Mouse (Mus musculus) kidney, adult 2 months (tissue): ENCODE measurements around the gene Ezh2. TPM values are rescaled to one million over a fixed set of nuclear protein-coding genes. Genes with fewer than 3 reads are reported as not detected.
A peak's percentile ranks its signal among the peaks of the same experiment; 100 is the strongest.

Experiments
- DNase-seq: peaks from one replicate; pipeline ENCODE4 v3.0.0; 2021
- H3K27ac ChIP-seq: fragments of 200-500 bp; 2 replicates; pipeline ENCODE4 v1.5.1; 2012; ENCODE audit warnings: low read depth, low read length, control low read depth, inconsistent platforms; ENCODE audit not compliant: insufficient read depth
- H3K27me3 ChIP-seq: fragments of 200-500 bp; replicated peaks from 2 replicates; pipeline ENCODE4 v1.6.1; 2012; ENCODE audit warnings: mild to moderate bottlenecking, moderate library complexity, low read length, inconsistent platforms; ENCODE audit not compliant: control insufficient read depth, insufficient read depth
- H3K36me3 ChIP-seq: fragments of 200-500 bp; 2 replicates; pipeline ENCODE4 v1.6.1; 2012; ENCODE audit warnings: mild to moderate bottlenecking, moderate library complexity, low read length, inconsistent platforms; ENCODE audit not compliant: control insufficient read depth, insufficient read depth
- H3K4me1 ChIP-seq: fragments of 200-500 bp; 2 replicates; pipeline ENCODE4 v1.6.1; 2011; ENCODE audit warnings: low read length; ENCODE audit not compliant: control insufficient read depth, insufficient read depth
- H3K4me3 ChIP-seq: fragments of 200-500 bp; 2 replicates; pipeline ENCODE4 v1.5.1; 2011; ENCODE audit warnings: mild to moderate bottlenecking, low read depth, low read length, control low read depth; ENCODE audit not compliant: insufficient read depth
- CTCF ChIP-seq: fragments of 200-500 bp; conservative IDR thresholded peaks from 2 replicates; pipeline ENCODE4 v1.5.1; 2011; ENCODE audit warnings: low read depth, mild to moderate bottlenecking, control low read depth, low read length, moderate library complexity, mixed read lengths; ENCODE audit not compliant: insufficient read depth, insufficient read length
- POLR2A ChIP-seq: fragments of 200-500 bp; IDR thresholded peaks from one replicate; pipeline ENCODE4 v1.6.1; 2011; ENCODE audit warnings: low read depth, low read length, control low read depth
- WGBS: fragments of 180-500 bp; shearing (Covaris S2); methylation state at CpG from one replicate; pipeline ENCODE4 v1.1.7; 2018; 5-methylcytosine and 5-hydroxymethylcytosine counted together
- polyA plus RNA-seq: library from polyadenylated mRNA; depleted of rRNA; stranded (reverse); fragments of >200 nt; gene quantifications from 2 replicates; pipeline ENCODE4 v1.2.3, GENCODE M21; 2012

Ezh2 gene
- polyA plus RNA-seq, 1 experiment, result 4.4 TPM

GRCm38 (mm10) chr6:47565326-47566035 lies 29.7 kb downstream of the Ezh2 start:
- no peaks in the 10 kb centered on the region for H3K27me3 ChIP-seq
- TF ChIP-seq POLR2A (no peak), CTCF (no peak)
- H3K27ac ChIP-seq, result no peak overlapping the region
- H3K36me3 ChIP-seq, result 0 out of 2 replicates have a peak, but pooled peaks cover 2% of the 10 kb centered on the region
- no peak for DNase-seq
- no peak overlapping the region for H3K4me3 ChIP-seq
- no peaks in the 10 kb centered on the region for H3K4me1 ChIP-seq
- 90% methylated on average over 1 of the region's 1 CpGs for WGBS

- Histone ChIP-seq H3K4me3 (no peak overlapping the region), H3K27ac (no peak overlapping the region)
- WGBS, result 68% methylated on average over 5 of the region's 5 CpGs
Observed at GRCm38 (mm10) chr6:47561426-47561825, 33.7 kb downstream of the Ezh2 start.

GRCm38 (mm10) chr6:47560846-47561245 lies 34.3 kb downstream of the Ezh2 start:
- no peak for DNase-seq
- no peak overlapping the region for H3K27ac ChIP-seq
- H3K36me3 ChIP-seq, result no peaks in the 10 kb centered on the region
- H3K4me1 ChIP-seq, result no peaks in the 10 kb centered on the region; the same call in 1 of the 2 replicates
- TF ChIP-seq CTCF (no peak), POLR2A (no peak)
- H3K27me3 ChIP-seq, result no peaks in the 10 kb centered on the region
- no peak overlapping the region for H3K4me3 ChIP-seq
- 88% methylated on average over 2 of the region's 2 CpGs for WGBS

More at GRCm38 (mm10) chr6:47561426-47561825, 33.7 kb downstream of the Ezh2 start:
- Histone ChIP-seq H3K36me3 (no peaks in the 10 kb centered on the region), H3K4me1 (no peaks in the 10 kb centered on the region; the same call in 1 of the 2 replicates), H3K27me3 (no peaks in the 10 kb centered on the region)
- peak; percentile 15 for DNase-seq
- TF ChIP-seq POLR2A, result no peak
- no peak for TF ChIP-seq CTCF

GRCm38 (mm10) chr6:47560407-47560806 lies 34.7 kb downstream of the Ezh2 start:
- Histone ChIP-seq H3K4me3 (no peak overlapping the region), H3K4me1 (no peaks in the 10 kb centered on the region; the same call in 1 of the 2 replicates), H3K27me3 (no peaks in the 10 kb centered on the region), H3K27ac (no peak overlapping the region), H3K36me3 (no peaks in the 10 kb centered on the region)
- no peak for TF ChIP-seq CTCF
- TF ChIP-seq POLR2A, result no peak
- no peak for DNase-seq

GRCm38 (mm10) chr6:47559287-47559686 lies 35.9 kb downstream of the Ezh2 start:
- DNase-seq, result peak; percentile 23
- TF ChIP-seq CTCF (no peak), POLR2A (no peak)
- Histone ChIP-seq H3K36me3 (no peaks in the 10 kb centered on the region), H3K27ac (no peak overlapping the region), H3K27me3 (no peaks in the 10 kb centered on the region), H3K4me1 (no peaks in the 10 kb centered on the region; the same call in 1 of the 2 replicates), H3K4me3 (no peak overlapping the region)
- 56% methylated on average over 2 of the region's 2 CpGs for WGBS

- no peak overlapping the region for H3K27ac ChIP-seq
- no peak for DNase-seq
- 87% methylated on average over 4 of the region's 4 CpGs for WGBS
- peaks cover 2% of the 10 kb centered on the region; the same call in 1 of the 2 replicates for H3K36me3 ChIP-seq
- no peaks in the 10 kb centered on the region for H3K4me1 ChIP-seq
- no peaks in the 10 kb centered on the region for H3K27me3 ChIP-seq
- TF ChIP-seq CTCF, result no peak
- H3K4me3 ChIP-seq, result no peak overlapping the region
Observed at GRCm38 (mm10) chr6:47552280-47552679, 42.9 kb downstream of the Ezh2 start.

GRCm38 (mm10) chr6:47535333-47535732 lies 59.8 kb downstream of the Ezh2 start:
- no peak overlapping the region for H3K4me3 ChIP-seq
- no peaks in the 10 kb centered on the region for H3K27me3 ChIP-seq
- no peak overlapping the region for H3K27ac ChIP-seq
- DNase-seq, result no peak
- H3K4me1 ChIP-seq, result no peaks in the 10 kb centered on the region; the same call in 1 of the 2 replicates
- WGBS, result 94% methylated on average over 5 of the region's 5 CpGs
- no peaks in the 10 kb centered on the region for H3K36me3 ChIP-seq
- TF ChIP-seq POLR2A, result no peak
- no peak for TF ChIP-seq CTCF
